In the genomic region with DNA sequence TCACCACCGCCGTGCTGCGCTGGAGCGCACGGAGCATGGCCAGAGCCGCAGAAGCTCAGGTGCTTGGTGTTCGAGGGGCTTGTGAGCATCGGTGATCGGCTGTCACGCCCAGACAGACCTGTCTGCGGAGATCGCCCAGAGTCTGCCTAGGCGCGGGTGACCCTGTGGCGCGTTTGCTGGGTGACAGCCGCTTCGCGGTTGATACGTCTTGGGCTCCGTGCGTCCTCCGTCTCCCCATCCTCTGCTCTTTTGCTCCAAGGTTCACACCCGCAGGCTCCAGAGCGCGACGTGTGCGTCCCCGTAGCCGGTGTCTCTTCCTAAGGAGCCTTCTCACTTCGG, we compare ENCODE assay signal across 8 mouse cellular contexts.
DNase-seq lines count a peak whose midpoint lies in the region; ATAC-seq and TF ChIP-seq lines count a peak whose summit lies in the region.

No protein-coding gene starts in this region.

- WGBS in heart, embryonic 15.5 days = under 1% methylated on average over 31 of the region's 31 CpGs
- WGBS in hindbrain, embryonic 11.5 days = 0% methylated on average over 31 of the region's 31 CpGs
- WGBS in midbrain, embryonic 10.5 days = under 1% methylated on average over 31 of the region's 31 CpGs

- H3K9me3 ChIP-seq in heart, embryonic 15.5 days (replicated peaks) = no peaks in the 10 kb centered on the region
- H3K9me3 ChIP-seq in MEL (replicated peaks; ENCODE audit: insufficient read depth, low read length) = no peaks in the 10 kb centered on the region
- H3K9me3 ChIP-seq in hindbrain, embryonic 11.5 days (ENCODE audit: control insufficient read depth, low read length) = no peaks in the 10 kb centered on the region
- H3K9me3 ChIP-seq in midbrain, embryonic 10.5 days (replicated peaks) = no peaks in the 10 kb centered on the region

- H3K36me3 ChIP-seq in heart, embryonic 15.5 days = no peaks in the 10 kb centered on the region
- H3K36me3 ChIP-seq in MEL (ENCODE audit: control insufficient read depth in 1 of 2, insufficient read depth in 2 of 2, low read length in 2 of 2) = peaks cover 0 to 26% of the 10 kb centered on the region in 2 experiments; a peak in 2 of 4 replicates
- no peaks in the 10 kb centered on the region for H3K36me3 ChIP-seq in hindbrain, embryonic 11.5 days (ENCODE audit: control insufficient read depth, insufficient read depth, low read length)
- H3K36me3 ChIP-seq in midbrain, embryonic 10.5 days = no peaks in the 10 kb centered on the region

- H3K4me1 ChIP-seq in heart, embryonic 15.5 days (replicated peaks) = peaks cover 51% of the 10 kb centered on the region
- peaks cover 5 to 30% of the 10 kb centered on the region in 2 experiments; a peak in 3 of 4 replicates for H3K4me1 ChIP-seq in MEL (ENCODE audit: control insufficient read depth in 1 of 2, insufficient read depth in 2 of 2, low read length in 2 of 2)
- peaks cover 6% of the 10 kb centered on the region for H3K4me1 ChIP-seq in hindbrain, embryonic 11.5 days (replicated peaks; ENCODE audit: control insufficient read depth, insufficient read depth, low read length)
- H3K4me1 ChIP-seq in midbrain, embryonic 10.5 days = peaks cover 44% of the 10 kb centered on the region

- peaks cover 4% of the 10 kb centered on the region for H3K79me2 ChIP-seq in MEL (ENCODE audit: control insufficient read depth, insufficient read depth, low read length, poor library complexity)

- no peak; the same call in 1 of the 2 replicates for ATAC-seq in heart, embryonic 15.5 days (replicated peaks; ENCODE audit: insufficient number of reproducible peaks, insufficient read depth, low FRiP score, low read depth)
- no peak for ATAC-seq in hindbrain, embryonic 11.5 days (ENCODE audit: low FRiP score)

- peak overlapping the region; percentile 89 for H3K27ac ChIP-seq in heart, embryonic 15.5 days
- peak overlapping the region; percentile 39; the same call in 1 of the 2 replicates for H3K27ac ChIP-seq in MEL (ENCODE audit: control insufficient read depth, low read depth, low read length)
- H3K27ac ChIP-seq in hindbrain, embryonic 11.5 days (ENCODE audit: low read depth, low read length) = no peak overlapping the region
- peak overlapping the region; percentile 49 for H3K27ac ChIP-seq in midbrain, embryonic 10.5 days (replicated peaks)

- TF ChIP-seq RAD21 in MEL (IDR thresholded peaks at IDR 0.05; ENCODE audit: low read depth, low read length) = no peak

- H3K4me3 ChIP-seq in heart, embryonic 15.5 days = peak overlapping the region; percentile 59
- peak overlapping the region; percentile 48 to 75 for H3K4me3 ChIP-seq in MEL (ENCODE audit: control insufficient read depth in 1 of 2, insufficient read depth in 1 of 2, low read depth in 2 of 2, low read length in 2 of 2)
- H3K4me3 ChIP-seq in hindbrain, embryonic 11.5 days (ENCODE audit: low read depth, low read length) = peak overlapping the region; percentile 49
- H3K4me3 ChIP-seq in midbrain, embryonic 10.5 days = peak overlapping the region; percentile 69

- no peak for TF ChIP-seq POLR2A in MEL (IDR thresholded peaks at IDR 0.05; ENCODE audit: control insufficient read depth in 1 of 2, insufficient read depth in 1 of 2, low read depth in 1 of 2, low read length in 2 of 2, poor library complexity in 1 of 2)

- H3K4me2 ChIP-seq in heart, embryonic 15.5 days = peak overlapping the region; percentile 84
- peak overlapping the region; percentile 96 for H3K4me2 ChIP-seq in hindbrain, embryonic 11.5 days (replicated peaks; ENCODE audit: low read depth, low read length)

- H3K9ac ChIP-seq in heart, embryonic 15.5 days = peak overlapping the region; percentile 61
- H3K9ac ChIP-seq in MEL (ENCODE audit: control insufficient read depth, low read depth, low read length, poor library complexity, severe bottlenecking) = peak overlapping the region; percentile 71
- peak overlapping the region; percentile 44; the same call in 1 of the 2 replicates for H3K9ac ChIP-seq in hindbrain, embryonic 11.5 days (ENCODE audit: low read depth, low read length)

- TF ChIP-seq CTCF in MEL (IDR thresholded peaks at IDR 0.05 in 2 of 3, conservative IDR thresholded peaks at IDR 0.05 in 1 of 3; ENCODE audit: control insufficient read depth in 1 of 3, insufficient read depth in 1 of 3, low read depth in 2 of 3, low read length in 3 of 3, poor library complexity in 1 of 3, severe bottlenecking in 1 of 3) = no peak

- intact Hi-C loops in heart, postnatal 10 days (cut with DNase I) = loop anchor here (2.0 to 5.0 kb wide), 3 partner anchors 35 to 99 kb away; no protein-coding TSS in a partner anchor

- H3K27me3 ChIP-seq in heart, embryonic 15.5 days = peaks cover 10% of the 10 kb centered on the region
- H3K27me3 ChIP-seq in MEL (ENCODE audit: control insufficient read depth in 1 of 2, insufficient read depth in 2 of 2, low read length in 2 of 2) = peaks cover 0 to 2% of the 10 kb centered on the region in 2 experiments; a peak in 1 of 4 replicates
- peaks cover 25% of the 10 kb centered on the region for H3K27me3 ChIP-seq in hindbrain, embryonic 11.5 days (ENCODE audit: control insufficient read depth, insufficient read depth, low read length)
- peaks cover 63% of the 10 kb centered on the region for H3K27me3 ChIP-seq in midbrain, embryonic 10.5 days (ENCODE audit: low read depth, poor library complexity, severe bottlenecking)

- no peak for TF ChIP-seq EP300 in MEL (IDR thresholded peaks at IDR 0.05; ENCODE audit: low read depth in 1 of 2, low read length in 2 of 2)

- DNase-seq in heart, postnatal 10 days = no peak
- DNase-seq in MEL (ENCODE audit: low read depth, low spot score) = no peak
- DNase-seq in hindbrain, embryonic 11.5 days (ENCODE audit: low spot score) = no peak
- no peak for DNase-seq in midbrain, embryonic 10.5 days (ENCODE audit: low spot score)
- DNase-seq in gastrocnemius, postnatal 4 days (ENCODE audit: low spot score in 2 of 2) = no peak
- DNase-seq in adrenal gland, postnatal 25 days = no peak
- DNase-seq in adrenal gland, adult 18-20 months (ENCODE audit: low spot score in 2 of 2) = no peak

TF ChIP-seq in MEL, 35 proteins besides CTCF, POLR2A, EP300 and RAD21:
- TF ChIP-seq SIN3A (IDR thresholded peaks at IDR 0.05; ENCODE audit: low read length) (peak; percentile 64), ETS1 (IDR thresholded peaks at IDR 0.05; ENCODE audit: low read depth, low read length) (0 out of 2 replicates have a peak, but pooled peaks have one; percentile 12), CHD1 (IDR thresholded peaks at IDR 0.05; ENCODE audit: low read depth, low read length) (no peak; the same call in 1 of the 2 replicates), NELFE (IDR thresholded peaks at IDR 0.05; ENCODE audit: low read depth, low read length) (0 out of 2 replicates have a peak, but pooled peaks have one; percentile 34), MAX (IDR thresholded peaks at IDR 0.05; ENCODE audit: low read length) (peak; percentile 1; the same call in 1 of the 2 replicates), MYB (IDR thresholded peaks at IDR 0.05; ENCODE audit: low read depth, low read length) (no peak), RCOR1 (IDR thresholded peaks at IDR 0.05; ENCODE audit: low read depth, low read length) (no peak), USF2 (IDR thresholded peaks at IDR 0.05; ENCODE audit: borderline replicate concordance in 1 of 2, insufficient read depth in 1 of 2, low read depth in 1 of 2, low read length in 2 of 2) (no peak), KAT2A (conservative IDR thresholded peaks at IDR 0.05; ENCODE audit: low read depth, low read length) (no peak; the same call in 1 of the 2 replicates)
